Mouse (Mus musculus) liver, adult 2 months (tissue): ENCODE data around the gene Emx1. TPM values are rescaled to one million over a fixed set of nuclear protein-coding genes. Genes with fewer than 3 reads are reported as not detected.
"Not testable (repeated sequence)": the region's sequence is repeated elsewhere in the genome, so short reads cannot be mapped to it uniquely, and the experiment has no call there.

Experiments used
- DNase-seq: peaks from one replicate; pipeline ENCODE4 v3.0.0-alpha.2; 2011; ENCODE audit warnings: low read depth, low spot score; ENCODE audit errors: extremely low read depth
- H3K27ac ChIP-seq: fragments of 200-500 bp; replicated peaks from 2 replicates; pipeline ENCODE4 v1.5.1; 2012; ENCODE audit warnings: low read depth, mild to moderate bottlenecking, control low read depth, inconsistent platforms, low read length; ENCODE audit not compliant: insufficient read depth
- H3K27me3 ChIP-seq: fragments of 200-500 bp; 2 replicates; pipeline ENCODE4 v1.6.1; 2012; ENCODE audit warnings: mild to moderate bottlenecking, moderate library complexity, low read length, inconsistent platforms; ENCODE audit not compliant: control insufficient read depth, insufficient read depth
- H3K36me3 ChIP-seq: fragments of 200-500 bp; 2 replicates; pipeline ENCODE4 v1.6.1; 2012; ENCODE audit warnings: low read length, inconsistent platforms; ENCODE audit not compliant: control insufficient read depth, insufficient read depth
- H3K4me1 ChIP-seq: fragments of 200-500 bp; 2 replicates; pipeline ENCODE4 v1.6.1; 2011; ENCODE audit warnings: low read length; ENCODE audit not compliant: control insufficient read depth, insufficient read depth
- H3K4me3 ChIP-seq: fragments of 200-500 bp; 2 replicates; pipeline ENCODE4 v1.5.1; 2011; ENCODE audit warnings: low read depth, mild to moderate bottlenecking, control low read depth, low read length, moderate library complexity; ENCODE audit not compliant: insufficient read depth
- H3K79me2 ChIP-seq: fragments of 200-500 bp; 2 replicates; pipeline ENCODE4 v1.6.1; 2012; ENCODE audit warnings: inconsistent platforms, mild to moderate bottlenecking, low read length, moderate library complexity; ENCODE audit not compliant: control insufficient read depth, insufficient read depth
- H3K9ac ChIP-seq: fragments of 200-500 bp; 2 replicates; pipeline ENCODE4 v1.6.1; 2012; ENCODE audit warnings: low read depth, mild to moderate bottlenecking, control low read depth, inconsistent platforms, low read length
- CTCF ChIP-seq: fragments of 200-500 bp; IDR thresholded peaks from 2 replicates; pipeline ENCODE4 v1.5.1; 2011; ENCODE audit warnings: low read depth, low read length, control low read depth
- POLR2A ChIP-seq: fragments of 200-500 bp; IDR thresholded peaks from 2 replicates; pipeline ENCODE4 v1.6.1; 2011; ENCODE audit warnings: low read length, control low read depth; ENCODE audit not compliant: insufficient read depth; ENCODE audit errors: extremely low read depth
- WGBS: fragments of 180-500 bp; shearing (Covaris S2); methylation state at CpG from one replicate; pipeline ENCODE4 v1.1.7; 2018; 5-methylcytosine and 5-hydroxymethylcytosine counted together
- polyA plus RNA-seq: library from polyadenylated mRNA; depleted of rRNA; stranded (reverse); fragments of >200 nt; gene quantifications from 2 replicates; pipeline ENCODE4 v1.2.3, GENCODE M21; 2012
- total RNA-seq: library from RNA; depleted of rRNA; stranded (reverse); fragments of >200 nt; gene quantifications from 2 replicates; pipeline ENCODE4 v1.2.3, GENCODE M21; 2014

Emx1 gene
- total and polyA plus RNA-seq, 2 experiments, result not detected

DNA sequence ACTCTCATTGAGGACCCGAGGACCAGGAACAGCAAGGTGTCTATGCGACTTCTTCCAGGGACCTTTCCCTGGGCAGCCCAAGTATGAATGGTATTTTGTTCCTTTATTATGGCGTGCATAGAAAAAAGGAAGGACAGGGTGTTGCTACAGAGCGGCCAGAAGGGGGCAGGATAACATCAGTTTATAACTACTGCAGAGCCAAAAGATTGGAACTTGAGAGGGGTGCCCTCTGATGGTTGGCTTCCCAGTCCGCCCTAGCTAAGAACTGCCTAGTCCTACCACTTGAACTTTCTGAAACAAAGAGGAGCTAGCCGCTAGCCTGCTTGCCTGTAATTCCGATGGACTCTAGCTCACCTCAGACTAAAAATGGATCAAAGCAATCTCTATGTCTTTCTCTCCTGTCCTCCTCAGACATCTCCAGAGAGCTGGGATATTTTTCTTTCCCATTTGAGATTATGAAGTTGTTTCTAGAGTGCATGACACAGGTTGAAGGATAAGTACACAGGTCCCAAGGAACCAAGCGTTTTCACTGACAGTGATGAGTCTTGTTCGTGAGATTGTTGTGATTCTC, 33.2 kb upstream of the Emx1 start:
- no peak overlapping the region for H3K27ac ChIP-seq
- WGBS, result 21% methylated on average over 9 of the region's 9 CpGs
- peak; percentile 77 for DNase-seq
- no peak overlapping the region for H3K9ac ChIP-seq
- TF ChIP-seq POLR2A, result no peak
- peak; percentile 63 for TF ChIP-seq CTCF
- H3K27me3 ChIP-seq, result no peaks in the 10 kb centered on the region
- peaks cover 5% of the 10 kb centered on the region; the same call in 1 of the 2 replicates for H3K4me1 ChIP-seq
- no peak overlapping the region for H3K4me3 ChIP-seq
- no peaks in the 10 kb centered on the region for H3K36me3 ChIP-seq
- no peaks in the 10 kb centered on the region for H3K79me2 ChIP-seq

GRCm38 (mm10) chr6:85154861-85155528, 32.2 kb upstream of the Emx1 start:
- no peaks in the 10 kb centered on the region for H3K79me2 ChIP-seq
- TF ChIP-seq POLR2A, result no peak
- peak; percentile 60 for TF ChIP-seq CTCF
- peaks cover 5% of the 10 kb centered on the region; the same call in 1 of the 2 replicates for H3K4me1 ChIP-seq
- DNase-seq, result peak; percentile 82
- peak overlapping the region; percentile 58 for H3K4me3 ChIP-seq
- H3K36me3 ChIP-seq, result no peaks in the 10 kb centered on the region
- peak overlapping the region; percentile 23 for H3K9ac ChIP-seq
- H3K27ac ChIP-seq, result no peak overlapping the region
- H3K27me3 ChIP-seq, result no peaks in the 10 kb centered on the region
- 4% methylated on average over 34 of the region's 34 CpGs for WGBS

DNA sequence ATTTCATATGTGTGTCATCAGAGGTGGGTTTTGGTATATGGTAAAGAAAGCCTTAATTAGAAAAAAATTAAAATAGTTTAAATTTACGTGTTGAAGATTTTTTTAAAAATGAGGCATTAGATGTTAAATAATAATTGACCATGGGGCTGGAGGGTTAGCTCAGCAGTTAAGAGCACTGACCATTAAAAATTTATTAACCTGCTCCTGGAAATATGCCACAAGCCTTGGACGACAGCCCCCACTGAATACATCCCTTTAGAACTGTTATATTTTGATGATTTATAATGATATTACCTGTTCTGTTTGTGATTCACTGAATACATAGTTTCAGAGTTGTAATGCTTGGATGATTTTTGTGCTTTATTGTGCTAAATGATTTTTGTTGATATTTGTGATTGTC, 30.7 kb upstream of the Emx1 start:
- 45% methylated on average over 2 of the region's 2 CpGs for WGBS
- not testable (repeated sequence) for DNase-seq

DNA sequence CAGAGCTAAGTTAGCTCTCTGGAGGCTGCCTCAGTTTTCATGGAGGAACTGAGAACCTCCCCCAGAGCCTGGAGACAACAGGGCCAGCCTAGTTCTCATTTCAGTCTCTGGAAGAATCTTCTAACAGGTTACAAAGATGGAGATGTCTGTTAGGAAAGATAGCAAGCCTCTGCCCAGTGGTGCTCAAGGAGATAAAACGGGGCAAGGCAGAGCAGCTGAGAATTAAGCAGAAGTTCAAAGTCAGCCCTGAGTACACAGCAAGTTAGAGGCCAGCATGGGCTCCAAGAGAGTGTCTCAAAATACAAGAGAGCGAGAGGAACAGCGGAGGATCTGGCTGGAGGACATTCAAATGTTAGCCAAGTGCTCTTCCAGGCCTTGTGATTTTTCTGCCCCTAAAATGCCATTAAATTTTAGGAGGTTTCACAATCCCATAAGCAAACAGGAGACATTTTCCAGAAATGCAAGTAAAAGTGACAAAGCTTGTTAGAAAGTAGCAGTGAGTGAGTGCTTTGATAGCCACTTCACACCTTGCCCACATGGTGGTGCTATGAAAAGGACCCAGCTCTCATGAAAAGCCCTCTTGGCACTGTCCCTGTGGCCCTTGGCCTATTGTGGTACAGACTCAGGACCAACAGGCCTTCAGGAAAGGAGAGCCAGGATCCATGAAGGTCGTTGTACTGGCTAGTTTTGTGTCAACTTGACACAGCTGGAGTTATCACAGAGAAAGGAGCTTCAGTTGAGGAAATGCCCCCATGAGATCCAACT, 29.0 kb upstream of the Emx1 start:
- H3K79me2 ChIP-seq, H3K4me3 ChIP-seq, H3K36me3 ChIP-seq, H3K27ac ChIP-seq, H3K9ac ChIP-seq, H3K4me1 ChIP-seq, H3K27me3 ChIP-seq: not testable (repeated sequence)
- 69% methylated on average over 4 of the region's 4 CpGs for WGBS
- peak; percentile 44 for DNase-seq

More for the DNA sequence above, 30.7 kb upstream of the Emx1 start:
- not testable (repeated sequence) for H3K9ac ChIP-seq, H3K27ac ChIP-seq, H3K36me3 ChIP-seq, H3K27me3 ChIP-seq, H3K4me1 ChIP-seq, H3K79me2 ChIP-seq, H3K4me3 ChIP-seq

DNA sequence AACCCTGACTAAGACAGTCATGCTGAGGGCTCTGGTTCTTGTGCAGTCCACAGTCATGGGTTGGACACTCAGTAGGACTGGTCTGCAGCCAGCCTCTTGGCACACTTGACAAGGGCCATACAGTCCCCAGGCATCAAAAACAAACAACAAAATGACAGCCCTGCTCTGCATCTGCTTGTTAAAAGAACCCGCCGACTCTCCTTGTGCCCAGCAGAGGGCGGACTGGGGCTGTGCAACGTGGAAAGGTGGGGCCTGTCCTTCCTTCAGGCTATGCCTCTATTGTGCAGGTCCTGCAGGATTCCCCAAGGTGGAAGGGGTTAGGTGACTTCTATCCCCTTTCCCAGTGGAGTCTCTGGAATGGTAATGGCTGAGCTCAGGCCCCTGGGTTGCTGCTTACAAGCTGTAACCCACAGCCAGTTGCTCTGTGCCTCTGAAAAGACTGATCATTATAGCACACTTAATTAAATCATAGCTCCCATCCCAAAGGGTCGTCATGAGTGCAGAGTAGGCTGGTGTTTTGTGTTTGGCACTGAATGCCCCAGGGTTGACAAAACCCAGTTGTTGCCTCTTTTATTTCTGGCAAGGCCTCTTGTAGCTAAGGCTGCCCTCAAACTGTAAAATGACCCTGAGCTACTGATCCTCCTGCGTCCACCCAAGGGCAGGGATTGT, 28.0 kb upstream of the Emx1 start:
- WGBS, result 31% methylated on average over 6 of the region's 6 CpGs
- TF ChIP-seq CTCF, result peak; percentile 77
- H3K4me3 ChIP-seq, H3K79me2 ChIP-seq, H3K27ac ChIP-seq, H3K4me1 ChIP-seq, DNase-seq, H3K27me3 ChIP-seq, H3K9ac ChIP-seq, H3K36me3 ChIP-seq: not testable (repeated sequence)
